Mouse (Mus musculus) cortical plate, adult 2 months (tissue): Measurements from ENCODE around the gene Fars2. TPM values are rescaled to one million over a fixed set of nuclear protein-coding genes. Genes with fewer than 3 reads are reported as not detected.

ENCODE experiments used
- H3K27ac ChIP-seq: fragments of 200-500 bp; 2 replicates; pipeline ENCODE4 v1.5.1; 2012; ENCODE audit warnings: low read length, control low read depth, inconsistent platforms; ENCODE audit not compliant: insufficient read depth
- H3K4me1 ChIP-seq: fragments of 200-500 bp; 2 replicates; pipeline ENCODE4 v1.6.1; 2011; ENCODE audit warnings: low read length; ENCODE audit not compliant: control insufficient read depth, insufficient read depth
- H3K4me3 ChIP-seq: fragments of 200-500 bp; 2 replicates; pipeline ENCODE4 v1.5.1; 2011; ENCODE audit warnings: mild to moderate bottlenecking, low read length, control low read depth; ENCODE audit not compliant: insufficient read depth
- CTCF ChIP-seq: fragments of 200-500 bp; IDR thresholded peaks from 2 replicates; pipeline ENCODE4 v1.5.1; 2011; ENCODE audit warnings: mild to moderate bottlenecking, control low read depth, low read length; ENCODE audit not compliant: insufficient read depth; ENCODE audit errors: extremely low read depth
- POLR2A ChIP-seq: fragments of 200-500 bp; IDR thresholded peaks from 2 replicates; pipeline ENCODE4 v1.6.1; 2011; ENCODE audit warnings: mild to moderate bottlenecking, low read length, control low read depth; ENCODE audit not compliant: insufficient read depth; ENCODE audit errors: extremely low read depth
- polyA plus RNA-seq: library from polyadenylated mRNA; depleted of rRNA; stranded (reverse); fragments of >200 nt; gene quantifications from 2 replicates; pipeline ENCODE4 v1.2.3, GENCODE M21; 2012

The Fars2 gene
- polyA plus RNA-seq, 1 experiment = 33.1 TPM

- TF ChIP-seq CTCF (no peak), POLR2A (no peak)
- Histone ChIP-seq H3K4me1 (peaks cover 5% of the 10 kb centered on the region), H3K4me3 (no peak overlapping the region)
Observed at GRCm38 (mm10) chr13:36174101-36174500, 56.9 kb downstream of the Fars2 start.

GRCm38 (mm10) chr13:36174772-36175171 is 57.6 kb downstream of the Fars2 start:
- peak overlapping the region; percentile 53 for H3K27ac ChIP-seq
- no peak for TF ChIP-seq CTCF
- TF ChIP-seq POLR2A = no peak
- peaks cover 5% of the 10 kb centered on the region for H3K4me1 ChIP-seq
- H3K4me3 ChIP-seq = no peak overlapping the region

More at GRCm38 (mm10) chr13:36174101-36174500, 56.9 kb downstream of the Fars2 start:
- H3K27ac ChIP-seq = no peak overlapping the region

GRCm38 (mm10) chr13:36181231-36181630 is 64.0 kb downstream of the Fars2 start:
- Histone ChIP-seq H3K4me1 (no peaks in the 10 kb centered on the region), H3K27ac (no peak overlapping the region), H3K4me3 (no peak overlapping the region)
- TF ChIP-seq CTCF (no peak), POLR2A (no peak)

GRCm38 (mm10) chr13:36190577-36190976 is 73.4 kb downstream of the Fars2 start:
- Histone ChIP-seq H3K4me1 (no peaks in the 10 kb centered on the region), H3K27ac (no peak overlapping the region), H3K4me3 (no peak overlapping the region)
- TF ChIP-seq POLR2A (no peak), CTCF (no peak)

- H3K4me3 ChIP-seq = no peak overlapping the region
- TF ChIP-seq CTCF (no peak), POLR2A (no peak)
- H3K4me1 ChIP-seq = no peaks in the 10 kb centered on the region
- no peak overlapping the region for H3K27ac ChIP-seq
Observed at GRCm38 (mm10) chr13:36193484-36194113, 76.4 kb downstream of the Fars2 start.

GRCm38 (mm10) chr13:36199288-36199687 is 82.1 kb downstream of the Fars2 start:
- H3K27ac ChIP-seq = no peak overlapping the region
- no peaks in the 10 kb centered on the region for H3K4me1 ChIP-seq
- no peak for TF ChIP-seq CTCF
- no peak for TF ChIP-seq POLR2A
- H3K4me3 ChIP-seq = no peak overlapping the region

GRCm38 (mm10) chr13:36200453-36200852 is 83.2 kb downstream of the Fars2 start:
- H3K4me3 ChIP-seq = no peak overlapping the region
- H3K4me1 ChIP-seq = no peaks in the 10 kb centered on the region
- TF ChIP-seq CTCF (no peak), POLR2A (no peak)
- H3K27ac ChIP-seq = no peak overlapping the region

- no peak for TF ChIP-seq POLR2A
- no peak for TF ChIP-seq CTCF
- H3K4me1 ChIP-seq = no peaks in the 10 kb centered on the region
- no peak overlapping the region for H3K4me3 ChIP-seq
- no peak overlapping the region for H3K27ac ChIP-seq
Observed at GRCm38 (mm10) chr13:36202496-36202895, 85.3 kb downstream of the Fars2 start.

GRCm38 (mm10) chr13:36203014-36203413 is 85.8 kb downstream of the Fars2 start:
- no peak overlapping the region for H3K4me3 ChIP-seq
- H3K4me1 ChIP-seq = no peaks in the 10 kb centered on the region
- no peak overlapping the region for H3K27ac ChIP-seq
- TF ChIP-seq POLR2A (no peak), CTCF (no peak)

GRCm38 (mm10) chr13:36204320-36204719 is 87.1 kb downstream of the Fars2 start:
- TF ChIP-seq CTCF (no peak), POLR2A (no peak)
- no peaks in the 10 kb centered on the region for H3K4me1 ChIP-seq
- H3K4me3 ChIP-seq = no peak overlapping the region
- H3K27ac ChIP-seq = no peak overlapping the region
